Mouse (Mus musculus): ENCODE data around the gene Pla2g6.

- TF ChIP-seq EP300 (IDR thresholded peaks at IDR 0.05; ENCODE audit: insufficient read depth, low read depth, low read length) (no peak), CTCF (IDR thresholded peaks at IDR 0.05; ENCODE audit: low read depth, low read length) (no peak), POLR2A (IDR thresholded peaks at IDR 0.05; ENCODE audit: insufficient read depth, low read length) (no peak)
Measured at GRCm38 (mm10) chr15:79254661-79255060, 73.5 kb downstream of the Pla2g6 start, which contains the start of gene Slc16a8.

All from ES-Bruce4 (cell line).